Mouse (Mus musculus) forebrain, embryonic 13.5 days (tissue): ENCODE measurements around the gene Ablim1. TPM values are rescaled to one million over a fixed set of nuclear protein-coding genes. Genes with fewer than 3 reads are reported as not detected.

Experiments used
- ATAC-seq: fragments of 200-750 bp; cut with Nextera tagmentation; 2 replicates; pipeline ENCODE4 v1.8.0; 2017
- H3K27ac ChIP-seq: fragments of 300-500 bp; sonication (generic); 2 replicates; pipeline ENCODE4 v1.5.1; 2015; ENCODE audit warnings: inconsistent platforms, mild to moderate bottlenecking, moderate library complexity
- H3K27me3 ChIP-seq: fragments of 300-500 bp; sonication (generic); 2 replicates; pipeline ENCODE4 v1.6.1; 2015; ENCODE audit warnings: mild to moderate bottlenecking, inconsistent platforms
- H3K36me3 ChIP-seq: fragments of 300-500 bp; sonication (generic); 2 replicates; pipeline ENCODE4 v1.6.1; 2015; ENCODE audit warnings: mild to moderate bottlenecking, inconsistent platforms; ENCODE audit not compliant: poor library complexity, severe bottlenecking
- H3K4me1 ChIP-seq: fragments of 300-500 bp; sonication (generic); 2 replicates; pipeline ENCODE4 v1.6.1; 2015; ENCODE audit warnings: inconsistent platforms
- H3K4me2 ChIP-seq: fragments of 300-500 bp; sonication (generic); 2 replicates; pipeline ENCODE4 v1.6.1; 2015; ENCODE audit warnings: inconsistent platforms, mild to moderate bottlenecking, moderate library complexity
- H3K4me3 ChIP-seq: fragments of 300-500 bp; sonication (generic); 2 replicates; pipeline ENCODE4 v1.5.1; 2015; ENCODE audit warnings: mild to moderate bottlenecking, inconsistent platforms
- H3K9ac ChIP-seq: fragments of 300-500 bp; sonication (generic); 2 replicates; pipeline ENCODE4 v1.6.1; 2015; ENCODE audit warnings: mild to moderate bottlenecking, inconsistent platforms
- H3K9me3 ChIP-seq: fragments of 300-500 bp; sonication (generic); replicated peaks from 2 replicates; pipeline ENCODE4 v1.6.1; 2016; ENCODE audit warnings: inconsistent platforms
- WGBS: fragments of 180-500 bp; shearing (Covaris S2); methylation state at CpG from one replicate; pipeline ENCODE4 v1.1.7; 2015; 5-methylcytosine and 5-hydroxymethylcytosine counted together
- polyA plus RNA-seq: library from polyadenylated mRNA; unstranded; fragments of >200 nt; fragmentation: Nextera tagmentation; extraction: Ambion mirVana; gene quantifications from 2 replicates; pipeline ENCODE4 v1.2.1, GENCODE M21; 2015

Ablim1 gene
- polyA plus RNA-seq, 1 experiment from 2014 or later: 16.5 TPM

GRCm38 (mm10) chr19:57243606-57244005, 71.1 kb downstream of the Ablim1 start:
- Histone ChIP-seq H3K36me3 (no peaks in the 10 kb centered on the region), H3K9ac (no peak overlapping the region), H3K4me3 (no peak overlapping the region), H3K4me2 (no peak overlapping the region), H3K4me1 (peaks cover 13% of the 10 kb centered on the region), H3K9me3 (no peaks in the 10 kb centered on the region), H3K27me3 (no peaks in the 10 kb centered on the region), H3K27ac (no peak overlapping the region)
- 84% methylated on average over 8 of the region's 8 CpGs for WGBS
- no peak for ATAC-seq

- no peak overlapping the region for H3K4me3 ChIP-seq
- no peaks in the 10 kb centered on the region for H3K27me3 ChIP-seq
- no peak overlapping the region for H3K9ac ChIP-seq
- H3K36me3 ChIP-seq: no peaks in the 10 kb centered on the region
- no peak for ATAC-seq
- H3K4me1 ChIP-seq: peaks cover 17% of the 10 kb centered on the region
- no peak overlapping the region for H3K27ac ChIP-seq
- H3K9me3 ChIP-seq: no peaks in the 10 kb centered on the region
- H3K4me2 ChIP-seq: no peak overlapping the region
- WGBS: 88% methylated on average over 12 of the region's 12 CpGs
These were observed 71.5 kb downstream of the Ablim1 start for GRCm38 (mm10) chr19:57243191-57243590.

- Histone ChIP-seq H3K4me1 (peaks cover 18% of the 10 kb centered on the region), H3K27me3 (no peaks in the 10 kb centered on the region), H3K4me3 (no peak overlapping the region), H3K9me3 (no peaks in the 10 kb centered on the region), H3K27ac (no peak overlapping the region), H3K36me3 (no peaks in the 10 kb centered on the region), H3K9ac (no peak overlapping the region), H3K4me2 (no peak overlapping the region)
- no peak for ATAC-seq
- WGBS: 81% methylated on average over 10 of the region's 10 CpGs
These were observed 73.1 kb downstream of the Ablim1 start for GRCm38 (mm10) chr19:57241363-57242192.

- H3K9me3 ChIP-seq: no peaks in the 10 kb centered on the region
- peaks cover 18% of the 10 kb centered on the region for H3K4me1 ChIP-seq
- H3K36me3 ChIP-seq: no peaks in the 10 kb centered on the region
- H3K9ac ChIP-seq: no peak overlapping the region
- ATAC-seq: no peak
- H3K27ac ChIP-seq: no peak overlapping the region
- H3K27me3 ChIP-seq: no peaks in the 10 kb centered on the region
- no peak overlapping the region for H3K4me3 ChIP-seq
- no peak overlapping the region for H3K4me2 ChIP-seq
- 83% methylated on average over 6 of the region's 6 CpGs for WGBS
These were observed 74.5 kb downstream of the Ablim1 start for GRCm38 (mm10) chr19:57240259-57240658.

- ATAC-seq: no peak
- Histone ChIP-seq H3K4me3 (no peak overlapping the region), H3K27ac (no peak overlapping the region), H3K27me3 (no peaks in the 10 kb centered on the region), H3K4me1 (peaks cover 18% of the 10 kb centered on the region), H3K36me3 (no peaks in the 10 kb centered on the region), H3K9me3 (no peaks in the 10 kb centered on the region), H3K4me2 (no peak overlapping the region), H3K9ac (no peak overlapping the region)
- WGBS: 85% methylated on average over 11 of the region's 11 CpGs
These were observed 75.4 kb downstream of the Ablim1 start for GRCm38 (mm10) chr19:57239176-57239784.

GRCm38 (mm10) chr19:57238461-57238860, 76.3 kb downstream of the Ablim1 start:
- no peak overlapping the region for H3K4me2 ChIP-seq
- H3K27ac ChIP-seq: no peak overlapping the region
- no peak overlapping the region for H3K4me3 ChIP-seq
- no peaks in the 10 kb centered on the region for H3K27me3 ChIP-seq
- ATAC-seq: peak; percentile 34; the same call in 1 of the 2 replicates
- H3K9ac ChIP-seq: no peak overlapping the region
- H3K36me3 ChIP-seq: no peaks in the 10 kb centered on the region
- 67% methylated on average over 7 of the region's 7 CpGs for WGBS
- H3K9me3 ChIP-seq: no peaks in the 10 kb centered on the region
- peaks cover 14% of the 10 kb centered on the region for H3K4me1 ChIP-seq

GRCm38 (mm10) chr19:57237534-57237933, 77.2 kb downstream of the Ablim1 start:
- H3K36me3 ChIP-seq: no peaks in the 10 kb centered on the region
- no peaks in the 10 kb centered on the region for H3K27me3 ChIP-seq
- H3K4me1 ChIP-seq: peaks cover 13% of the 10 kb centered on the region
- H3K4me2 ChIP-seq: no peak overlapping the region
- 69% methylated on average over 6 of the region's 6 CpGs for WGBS
- no peak overlapping the region for H3K9ac ChIP-seq
- no peak overlapping the region for H3K27ac ChIP-seq
- H3K9me3 ChIP-seq: no peaks in the 10 kb centered on the region
- no peak for ATAC-seq
- no peak overlapping the region for H3K4me3 ChIP-seq

- H3K4me2 ChIP-seq: no peak overlapping the region
- no peaks in the 10 kb centered on the region for H3K36me3 ChIP-seq
- peaks cover 13% of the 10 kb centered on the region for H3K4me1 ChIP-seq
- no peak overlapping the region for H3K9ac ChIP-seq
- H3K27me3 ChIP-seq: no peaks in the 10 kb centered on the region
- no peak overlapping the region for H3K4me3 ChIP-seq
- ATAC-seq: peak; percentile 83
- WGBS: 74% methylated on average over 15 of the region's 15 CpGs
- H3K27ac ChIP-seq: no peak overlapping the region; the same call in 1 of the 2 replicates
- no peaks in the 10 kb centered on the region for H3K9me3 ChIP-seq
These were observed 78.1 kb downstream of the Ablim1 start for GRCm38 (mm10) chr19:57236647-57237046.

- Histone ChIP-seq H3K4me1 (peaks cover 13% of the 10 kb centered on the region), H3K4me3 (no peak overlapping the region), H3K9me3 (no peaks in the 10 kb centered on the region), H3K27me3 (no peaks in the 10 kb centered on the region), H3K27ac (no peak overlapping the region), H3K4me2 (no peak overlapping the region), H3K36me3 (no peaks in the 10 kb centered on the region), H3K9ac (no peak overlapping the region)
- ATAC-seq: no peak
- WGBS: 93% methylated on average over 2 of the region's 2 CpGs
These were observed 78.8 kb downstream of the Ablim1 start for GRCm38 (mm10) chr19:57235931-57236330.

- Histone ChIP-seq H3K9me3 (no peaks in the 10 kb centered on the region), H3K9ac (no peak overlapping the region), H3K36me3 (no peaks in the 10 kb centered on the region), H3K27me3 (no peaks in the 10 kb centered on the region), H3K4me2 (no peak overlapping the region), H3K27ac (no peak overlapping the region), H3K4me1 (no peaks in the 10 kb centered on the region), H3K4me3 (no peak overlapping the region)
- 30% methylated on average over 4 of the region's 4 CpGs for WGBS
- no peak for ATAC-seq
These were observed 83.7 kb downstream of the Ablim1 start for GRCm38 (mm10) chr19:57230996-57231395.

GRCm38 (mm10) chr19:57229161-57229560, 85.6 kb downstream of the Ablim1 start:
- 99% methylated on average over 3 of the region's 3 CpGs for WGBS
- no peak overlapping the region for H3K27ac ChIP-seq

GRCm38 (mm10) chr19:57228576-57228975, 86.1 kb downstream of the Ablim1 start:
- Histone ChIP-seq H3K4me2 (no peak overlapping the region), H3K36me3 (no peaks in the 10 kb centered on the region), H3K27ac (no peak overlapping the region), H3K9ac (no peak overlapping the region), H3K27me3 (no peaks in the 10 kb centered on the region), H3K4me3 (no peak overlapping the region), H3K4me1 (no peaks in the 10 kb centered on the region), H3K9me3 (no peaks in the 10 kb centered on the region)
- ATAC-seq: no peak
- 83% methylated on average over 4 of the region's 4 CpGs for WGBS

More at GRCm38 (mm10) chr19:57229161-57229560, 85.6 kb downstream of the Ablim1 start:
- Histone ChIP-seq H3K27me3 (no peaks in the 10 kb centered on the region), H3K9me3 (no peaks in the 10 kb centered on the region), H3K4me2 (no peak overlapping the region), H3K9ac (no peak overlapping the region), H3K4me1 (no peaks in the 10 kb centered on the region), H3K36me3 (no peaks in the 10 kb centered on the region), H3K4me3 (no peak overlapping the region)
- no peak; the same call in 1 of the 2 replicates for ATAC-seq
